Mouse (Mus musculus) heart, postnatal 10 days (tissue): ENCODE data around the gene Cdc14b. TPM values are rescaled to one million over a fixed set of nuclear protein-coding genes. Genes with fewer than 3 reads are reported as not detected.
"Not testable (repeated sequence)": the region's sequence is repeated elsewhere in the genome, so short reads cannot be mapped to it uniquely, and the experiment has no call there.

Experiments used
- DNase-seq, 2 experiments: peaks; one replicate each; pipeline ENCODE4 v3.0.0; 2021
- intact Hi-C: fragments of 180-260 bp; cut with DNase I; formaldehyde crosslinking; loops from one replicate; pipeline ENCODE4 v1.15.1; 2025
- total RNA-seq, 2 experiments: library from RNA; stranded (reverse); gene quantifications; 2 replicates each; pipeline ENCODE4 v1.2.3; 2021

Cdc14b gene
- total RNA-seq, 2 experiments from 2014 or later: 9.3 to 10.3 TPM

- no peak for DNase-seq
- intact Hi-C loops: no loop called here
Measured at GRCm38 (mm10) chr13:64275754-64276127, 651 bp upstream of the Cdc14b start.

GRCm38 (mm10) chr13:64273891-64274844, 922 bp downstream of the Cdc14b start:
- DNase-seq: peak; percentile 22 to 28
- intact Hi-C loops: no loop called here

GRCm38 (mm10) chr13:64273352-64273751, 1.7 kb downstream of the Cdc14b start:
- no peak for DNase-seq
- intact Hi-C loops: no loop called here

GRCm38 (mm10) chr13:64268384-64268783, 6.7 kb downstream of the Cdc14b start:
- no peak for DNase-seq
- intact Hi-C loops: loop anchor here (5.0 kb wide), 1 partner anchor 39 kb away; no protein-coding TSS in a partner anchor

- peak in 1 of 2 experiments; percentile 23 for DNase-seq
- intact Hi-C loops: loop anchor here (5.0 kb wide), 1 partner anchor 40 kb away; no protein-coding TSS in a partner anchor
Measured at GRCm38 (mm10) chr13:64267151-64267550, 7.9 kb downstream of the Cdc14b start.

- DNase-seq: no peak
- intact Hi-C loops: no loop called here
Measured at GRCm38 (mm10) chr13:64264586-64264985, 10.5 kb downstream of the Cdc14b start.

- intact Hi-C loops: no loop called here
- no peak for DNase-seq
Measured at GRCm38 (mm10) chr13:64259903-64260302, 15.2 kb downstream of the Cdc14b start.

GRCm38 (mm10) chr13:64258516-64258821, 16.6 kb downstream of the Cdc14b start:
- no peak for DNase-seq
- intact Hi-C loops: no loop called here

GRCm38 (mm10) chr13:64257814-64258515, 17.1 kb downstream of the Cdc14b start:
- intact Hi-C loops: no loop called here
- DNase-seq: no peak

- intact Hi-C loops: no loop called here
- no peak for DNase-seq
Measured at GRCm38 (mm10) chr13:64257010-64257813, 17.9 kb downstream of the Cdc14b start.

- intact Hi-C loops, DNase-seq: not testable (repeated sequence)
Measured at GRCm38 (mm10) chr13:64254185-64254584, 20.9 kb downstream of the Cdc14b start.

GRCm38 (mm10) chr13:64253697-64254096, 21.4 kb downstream of the Cdc14b start:
- intact Hi-C loops: no loop called here
- DNase-seq: no peak

- no peak for DNase-seq
- intact Hi-C loops: no loop called here
Measured at GRCm38 (mm10) chr13:64252147-64252546, 22.9 kb downstream of the Cdc14b start.

- intact Hi-C loops: no loop called here
- peak in 1 of 2 experiments; percentile 49 for DNase-seq
Measured at GRCm38 (mm10) chr13:64250363-64250762, 24.7 kb downstream of the Cdc14b start.

- DNase-seq: peak; percentile 93 to 96
- intact Hi-C loops: loop anchor here (2.0 kb wide), 2 partner anchors 58 to 184 kb away; partner anchors contain the start of gene Cdk20
Measured at GRCm38 (mm10) chr13:64248775-64249524, 26.1 kb downstream of the Cdc14b start.

- DNase-seq: peak; percentile 82 to 83
Measured at GRCm38 (mm10) chr13:64248161-64248774, 26.8 kb downstream of the Cdc14b start.

GRCm38 (mm10) chr13:64246106-64246505, 29.0 kb downstream of the Cdc14b start:
- intact Hi-C loops: no loop called here
- no peak for DNase-seq

More at GRCm38 (mm10) chr13:64248161-64248774, 26.8 kb downstream of the Cdc14b start:
- intact Hi-C loops: loop anchor here (2.0 kb wide), 2 partner anchors 59 to 185 kb away; partner anchors contain the start of gene Cdk20

GRCm38 (mm10) chr13:64244685-64245261, 30.3 kb downstream of the Cdc14b start:
- no peak for DNase-seq
- intact Hi-C loops: no loop called here

- intact Hi-C loops: no loop called here
- no peak for DNase-seq
Measured at GRCm38 (mm10) chr13:64242721-64243120, 32.4 kb downstream of the Cdc14b start.
